Mouse (Mus musculus): ENCODE measurements at regions not wholly inside any gene's neighbourhood (a gene's known extent, or its start where the extent isn't known, plus 50 kb on each side); places are given as distances from the start of the nearest gene placed in this dataset.
"Not testable (repeated sequence)": the region's sequence is repeated elsewhere in the genome, so short reads cannot be mapped to it uniquely, and the experiment has no call there.

DNA sequence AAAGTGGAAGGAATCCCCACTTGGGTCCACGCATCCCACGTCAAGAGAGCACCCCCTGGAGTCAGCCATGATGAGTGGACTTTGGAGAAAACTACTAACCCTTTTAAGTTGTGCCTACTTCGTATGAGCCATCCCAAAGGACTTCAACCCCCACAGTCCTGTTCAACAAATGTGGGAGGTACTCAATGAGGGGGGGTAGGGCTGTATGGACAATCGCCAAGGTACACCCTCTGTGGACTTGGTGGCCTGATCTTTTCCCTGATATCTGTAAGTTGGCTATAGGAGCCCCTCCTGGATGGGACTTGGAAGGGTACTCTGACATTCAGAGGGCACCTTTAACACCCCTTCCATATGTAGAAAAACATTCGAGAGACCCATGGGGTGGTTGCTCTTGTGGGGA, 256.5 kb upstream of the Olfr161 start:
- not testable (repeated sequence) for H3K27ac ChIP-seq; H3K9ac ChIP-seq; H3K4me3 ChIP-seq (replicated peaks); H3K27me3 ChIP-seq (replicated peaks); ATAC-seq (ENCODE audit: insufficient read depth, low FRiP score, low read depth); H3K4me2 ChIP-seq; H3K36me3 ChIP-seq; H3K4me1 ChIP-seq; H3K9me3 ChIP-seq
- 86% methylated on average over 5 of the region's 5 CpGs for whole genome bisulfite sequencing

DNA sequence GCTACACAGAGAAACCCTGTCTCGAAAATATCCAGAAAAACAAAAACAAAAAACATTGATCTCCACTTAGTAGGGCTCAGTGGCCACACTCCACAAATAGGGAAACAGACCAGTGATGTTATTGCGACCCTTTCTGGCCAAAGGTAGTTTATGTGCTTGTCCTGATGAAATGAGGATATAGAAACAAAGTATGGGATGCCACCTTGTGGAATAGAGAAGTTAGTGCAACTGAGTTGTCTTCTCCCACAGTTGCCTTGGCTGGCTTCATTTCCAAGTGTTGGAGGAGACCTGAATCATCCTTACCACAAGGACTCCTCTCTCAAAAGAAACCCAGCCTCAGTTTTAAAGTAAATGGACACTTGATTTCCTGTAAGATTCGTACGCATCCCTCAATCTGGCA, 247.5 kb upstream of the Olfr161 start:
- not testable (repeated sequence) for H3K9ac ChIP-seq; H3K27ac ChIP-seq; H3K4me2 ChIP-seq; H3K27me3 ChIP-seq (replicated peaks); ATAC-seq (ENCODE audit: insufficient read depth, low FRiP score, low read depth); H3K4me3 ChIP-seq (replicated peaks); H3K4me1 ChIP-seq; H3K9me3 ChIP-seq; H3K36me3 ChIP-seq
- WGBS = 24% methylated on average over 4 of the region's 4 CpGs

DNA sequence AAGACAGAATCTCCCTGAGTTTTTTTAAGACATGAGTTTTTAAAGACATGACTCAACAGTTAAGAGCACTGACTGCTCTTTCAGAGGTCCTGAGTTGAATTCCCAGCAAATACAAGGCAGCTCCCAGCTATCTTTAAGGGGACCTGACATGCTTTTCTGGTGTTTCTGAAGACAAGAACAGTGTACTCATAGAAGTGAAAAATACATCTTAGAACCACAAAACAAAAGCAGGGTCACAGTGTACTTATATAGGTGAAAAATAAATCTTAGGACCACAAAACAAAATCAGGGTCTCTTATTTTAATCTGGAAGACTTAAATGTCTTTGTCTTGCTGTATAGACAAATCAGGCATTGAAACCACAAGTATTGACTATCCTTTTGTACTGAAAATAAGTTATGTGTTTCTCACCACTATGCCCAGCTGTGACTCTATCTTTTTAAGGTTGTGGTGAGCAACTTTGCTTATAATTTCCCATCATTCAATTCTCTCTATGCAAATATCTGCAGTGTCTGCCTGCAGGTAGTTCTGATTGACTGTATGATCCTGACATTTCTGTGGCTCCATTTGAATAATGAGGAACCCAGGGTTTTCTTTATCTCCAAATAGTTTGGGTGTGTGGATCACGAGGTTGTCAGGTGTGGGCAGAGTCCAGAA, 246.0 kb upstream of the Olfr161 start:
- not testable (repeated sequence) for H3K36me3 ChIP-seq; ATAC-seq (ENCODE audit: insufficient read depth, low FRiP score, low read depth); H3K27me3 ChIP-seq (replicated peaks); H3K9me3 ChIP-seq; H3K4me1 ChIP-seq; H3K4me2 ChIP-seq; H3K9ac ChIP-seq; H3K4me3 ChIP-seq (replicated peaks); H3K27ac ChIP-seq
- WGBS = no CpG with 5 or more reads among the region's 1 CpGs

DNA sequence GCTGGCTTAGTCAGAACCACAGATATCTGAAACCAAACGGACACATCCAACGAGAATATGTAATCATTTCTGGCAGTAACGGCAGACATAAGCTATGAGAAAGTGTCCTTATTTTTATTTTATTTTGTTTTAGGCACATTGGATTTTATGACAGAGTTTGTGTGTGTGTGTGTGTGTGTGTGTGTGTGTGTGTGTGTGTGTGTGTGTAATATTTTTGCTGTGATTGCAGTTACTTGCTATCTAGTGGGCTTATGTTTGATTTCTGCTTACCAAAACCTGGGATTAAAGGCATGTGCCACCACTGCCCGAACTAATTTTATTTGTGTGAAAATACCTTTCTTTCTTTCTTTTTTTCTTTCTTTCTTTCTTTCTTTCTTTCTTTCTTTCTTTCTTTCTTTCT, 241.5 kb upstream of the Olfr161 start:
- not testable (repeated sequence) for H3K9ac ChIP-seq; H3K36me3 ChIP-seq; H3K4me3 ChIP-seq (replicated peaks); H3K4me1 ChIP-seq; H3K27ac ChIP-seq; ATAC-seq (ENCODE audit: insufficient read depth, low FRiP score, low read depth); H3K27me3 ChIP-seq (replicated peaks); H3K9me3 ChIP-seq; H3K4me2 ChIP-seq
- 84% methylated on average over 1 of the region's 4 CpGs for WGBS

DNA sequence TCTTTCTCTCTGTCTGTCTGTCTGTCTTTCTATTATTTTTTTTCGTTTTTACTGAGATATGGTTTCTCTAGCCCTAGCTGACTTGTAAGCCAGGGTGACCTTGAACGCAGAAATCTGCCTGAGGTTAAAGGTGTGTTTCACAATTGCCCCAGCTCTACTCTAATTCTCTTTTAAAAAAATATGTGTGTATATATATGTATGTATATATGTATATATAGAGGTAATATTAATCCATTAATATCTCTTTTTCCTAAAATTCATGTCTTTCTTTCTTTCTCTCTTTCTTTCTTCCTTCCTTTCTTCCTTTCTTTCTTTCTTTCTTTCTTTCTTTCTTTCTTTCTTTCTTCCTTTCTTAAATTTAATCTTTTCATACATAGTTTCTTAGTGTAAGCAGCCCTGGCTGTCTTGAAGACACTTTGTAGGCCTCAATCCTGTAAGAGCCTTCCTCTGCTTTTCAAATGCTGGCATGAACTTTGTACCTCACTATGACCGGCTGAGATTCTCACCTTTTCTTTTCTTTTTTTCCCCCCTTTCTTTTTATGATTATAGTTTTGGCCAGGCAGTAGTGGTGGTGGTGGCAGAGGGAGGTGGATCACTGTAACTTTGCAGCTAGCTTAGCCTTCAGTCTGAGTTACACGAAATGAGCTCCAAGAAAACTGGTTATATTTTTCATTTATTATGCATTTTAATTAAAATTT, 240.8 kb upstream of the Olfr161 start:
- not testable (repeated sequence) for H3K36me3 ChIP-seq; H3K4me1 ChIP-seq; H3K27ac ChIP-seq; H3K9me3 ChIP-seq; H3K4me3 ChIP-seq (replicated peaks); H3K4me2 ChIP-seq; H3K27me3 ChIP-seq (replicated peaks); H3K9ac ChIP-seq
- ATAC-seq (ENCODE audit: insufficient read depth, low FRiP score, low read depth) = peak; percentile 55
- WGBS = 46% methylated on average over 3 of the region's 4 CpGs

DNA sequence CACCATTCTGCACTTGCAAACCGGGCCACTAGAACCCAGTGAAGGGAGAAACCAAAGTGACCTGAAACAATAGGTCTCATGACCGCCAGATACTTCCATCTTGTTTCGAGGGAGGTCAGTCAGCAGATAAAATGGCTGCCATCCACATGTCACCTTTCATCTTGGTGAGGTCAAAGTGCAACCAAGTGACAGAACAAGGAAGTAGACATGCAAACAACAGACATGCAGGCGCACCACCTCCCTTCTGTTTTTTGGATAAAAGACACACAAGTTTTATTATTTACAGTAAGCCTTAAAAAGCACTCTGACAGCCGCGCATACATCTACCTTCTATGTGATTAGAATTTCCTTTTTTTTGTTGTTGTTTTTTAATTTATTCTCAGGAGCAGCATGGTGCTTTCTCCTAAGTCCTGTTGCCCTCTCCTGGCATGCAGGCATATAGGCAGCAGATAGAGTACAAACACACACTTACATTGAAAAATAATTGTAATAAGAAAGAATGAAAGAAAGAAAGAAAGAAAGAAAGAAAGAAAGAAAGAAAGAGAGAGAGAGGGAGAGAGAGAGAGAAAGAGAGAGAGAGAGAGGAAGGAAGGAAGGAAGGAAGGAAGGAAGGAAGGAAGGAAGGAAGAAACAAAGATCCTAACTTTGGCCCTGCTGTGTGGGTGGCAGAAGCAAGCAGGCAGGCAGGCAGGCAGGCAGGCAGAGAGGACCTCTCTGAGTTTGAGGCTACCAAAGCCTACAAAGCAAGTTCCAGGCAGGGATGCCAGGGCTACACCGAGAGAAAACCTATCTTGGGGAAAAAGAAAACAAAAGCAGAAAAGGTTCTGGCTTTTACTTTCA, 240.0 kb upstream of the Olfr161 start:
- H3K4me3 ChIP-seq (replicated peaks); H3K27ac ChIP-seq; H3K4me2 ChIP-seq; H3K27me3 ChIP-seq (replicated peaks); H3K4me1 ChIP-seq; H3K9me3 ChIP-seq; H3K9ac ChIP-seq; H3K36me3 ChIP-seq: not testable (repeated sequence)
- WGBS = 76% methylated on average over 7 of the region's 7 CpGs
- ATAC-seq (ENCODE audit: insufficient read depth, low FRiP score, low read depth) = peak; percentile 85

DNA sequence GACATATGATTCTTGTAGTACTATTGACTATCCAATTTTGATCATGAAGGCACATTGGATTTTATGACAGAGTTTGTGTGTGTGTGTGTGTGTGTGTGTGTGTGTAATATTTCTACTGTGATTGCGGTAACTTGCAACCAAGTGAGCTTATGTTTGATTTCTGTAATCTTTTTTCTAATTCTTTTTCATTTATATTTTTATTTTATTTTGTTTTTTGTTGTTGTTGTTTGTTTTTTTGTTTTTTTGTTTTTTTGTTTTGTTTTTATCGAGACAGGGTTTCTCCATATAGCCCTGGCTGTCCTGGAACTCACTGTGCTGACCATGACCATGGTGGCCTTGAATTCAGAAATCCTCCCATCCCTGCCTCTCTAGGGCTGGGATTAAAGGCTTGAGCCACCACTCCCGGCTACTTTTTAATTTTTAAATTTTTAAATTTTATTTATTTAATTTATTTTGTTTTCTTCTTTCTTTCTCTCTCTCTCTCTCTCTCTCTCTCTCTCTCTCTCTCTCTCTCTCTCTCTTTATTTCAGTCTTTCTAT, 239.3 kb upstream of the Olfr161 start:
- not testable (repeated sequence) for H3K4me3 ChIP-seq (replicated peaks); H3K27me3 ChIP-seq (replicated peaks); H3K9ac ChIP-seq; H3K4me2 ChIP-seq; H3K9me3 ChIP-seq; H3K27ac ChIP-seq; H3K36me3 ChIP-seq; H3K4me1 ChIP-seq; ATAC-seq (ENCODE audit: insufficient read depth, low FRiP score, low read depth)
- 74% methylated on average over 3 of the region's 3 CpGs for WGBS

Measured in stomach, embryonic 15.5 days (tissue).